ENCODE assay signal across 28 mouse cellular contexts in genomic region chr8:26831790-26832189, GRCm38 (mm10).
DNase-seq lines count a peak whose midpoint lies in the region; ATAC-seq and TF ChIP-seq lines count a peak whose summit lies in the region.
"Had no signal": no experiment of that assay in that cellular context is flagged by ENCODE, and none has a peak within 500 bp of the region (broad histone marks: within the 10 kb centered on the region; RNA-seq: fewer than 3 reads in every experiment).

No protein-coding gene starts in this region.

- no peak for TF ChIP-seq CTCF in gastrocnemius, adult 2 months (IDR thresholded peaks at IDR 0.05)
- TF ChIP-seq CTCF in lung, postnatal 0 days (IDR thresholded peaks at IDR 0.05), result no peak

- no peaks in the 10 kb centered on the region for H3K36me3 ChIP-seq in embryonic facial prominence, embryonic 10.5 days (replicated peaks)
- no peaks in the 10 kb centered on the region for H3K36me3 ChIP-seq in limb, embryonic 12.5 days
- H3K36me3 ChIP-seq in lung, postnatal 0 days (ENCODE audit: insufficient read depth, low read length), result no peaks in the 10 kb centered on the region
- H3K36me3 ChIP-seq: heart, embryonic 13.5 days; limb, embryonic 13.5 days; liver, embryonic 12.5 days; midbrain, embryonic 13.5 days had no signal

- H3K4me3 ChIP-seq in gastrocnemius, adult 2 months, result no peak overlapping the region
- H3K4me3 ChIP-seq in embryonic facial prominence, embryonic 10.5 days, result no peak overlapping the region
- H3K4me3 ChIP-seq in limb, embryonic 12.5 days (replicated peaks), result no peak overlapping the region
- H3K4me3 ChIP-seq in lung, postnatal 0 days (ENCODE audit: low read depth, low read length), result no peak overlapping the region
- H3K4me3 ChIP-seq: erythroblast, embryonic 14.5 days; heart, embryonic 13.5 days; limb, embryonic 13.5 days; liver, embryonic 12.5 days; midbrain, embryonic 13.5 days had no signal

- TF ChIP-seq EP300 in lung, postnatal 0 days (IDR thresholded peaks at IDR 0.05), result no peak

- H3K9me3 ChIP-seq in embryonic facial prominence, embryonic 10.5 days, result no peaks in the 10 kb centered on the region
- no peaks in the 10 kb centered on the region for H3K9me3 ChIP-seq in limb, embryonic 12.5 days
- H3K9me3 ChIP-seq in lung, postnatal 0 days (ENCODE audit: low read length), result no peaks in the 10 kb centered on the region
- H3K9me3 ChIP-seq: heart, embryonic 13.5 days; limb, embryonic 13.5 days; liver, embryonic 12.5 days; midbrain, embryonic 13.5 days had no signal

- H3K4me1 ChIP-seq in embryonic facial prominence, embryonic 10.5 days, result peaks cover 74% of the 10 kb centered on the region
- peaks cover 81% of the 10 kb centered on the region for H3K4me1 ChIP-seq in limb, embryonic 12.5 days (replicated peaks)
- H3K4me1 ChIP-seq in lung, postnatal 0 days (ENCODE audit: insufficient read depth, low read depth, low read length), result peaks cover 4% of the 10 kb centered on the region; the same call in 1 of the 2 replicates

- ATAC-seq in limb, embryonic 12.5 days (ENCODE audit: insufficient number of reproducible peaks, insufficient read depth, low FRiP score, low TSS enrichment, low read depth), result no peak
- ATAC-seq in lung, postnatal 0 days, result no peak
- ATAC-seq: hindbrain, embryonic 16.5 days; liver, embryonic 12.5 days; liver, postnatal 0 days; midbrain, embryonic 13.5 days had no signal

- 0 out of 2 replicates have a peak overlapping the region, but pooled peaks have one; percentile 7 for H3K4me2 ChIP-seq in limb, embryonic 12.5 days
- no peak overlapping the region for H3K4me2 ChIP-seq in lung, postnatal 0 days (replicated peaks; ENCODE audit: low read depth, low read length)
- H3K4me2 ChIP-seq: heart, embryonic 13.5 days; liver, embryonic 12.5 days; midbrain, embryonic 13.5 days had no signal

- no peak overlapping the region for H3K27ac ChIP-seq in gastrocnemius, adult 2 months
- peak overlapping the region; percentile 25; the same call in 1 of the 2 replicates for H3K27ac ChIP-seq in embryonic facial prominence, embryonic 10.5 days (replicated peaks)
- no peak overlapping the region for H3K27ac ChIP-seq in limb, embryonic 12.5 days
- no peak overlapping the region for H3K27ac ChIP-seq in lung, postnatal 0 days (ENCODE audit: low read length)
- H3K27ac ChIP-seq: heart, embryonic 13.5 days; kidney, postnatal 0 days; limb, embryonic 13.5 days; liver, embryonic 12.5 days; macrophage; midbrain, embryonic 13.5 days had no signal

- 76% methylated on average over 6 of the region's 6 CpGs for WGBS in embryonic facial prominence, embryonic 10.5 days
- WGBS in limb, embryonic 12.5 days, result 43% methylated on average over 6 of the region's 6 CpGs
- WGBS in lung, postnatal 0 days, result 62% methylated on average over 6 of the region's 6 CpGs

- intact Hi-C loops in gastrocnemius, adult 2 months (cut with DNase I), result no loop called here

- DNase-seq in gastrocnemius, adult 2 months, result peak; percentile 4
- no peak for DNase-seq in gastrocnemius, postnatal 10 days
- peak; percentile 75 for DNase-seq in 3T3-L1 (ENCODE audit: low read depth, low spot score)
- no peak for DNase-seq in embryonic facial prominence, embryonic 10.5 days (ENCODE audit: low spot score)
- DNase-seq in thymus, postnatal 10 days (ENCODE audit: low spot score in 2 of 2), result no peak
- DNase-seq in lung, postnatal 0 days (ENCODE audit: low spot score), result no peak
- DNase-seq in urinary bladder, postnatal 14 days (ENCODE audit: low spot score), result no peak
- DNase-seq: adrenal gland, postnatal 25 days; B cell, adult 2 months; cerebellum, adult 2 months; cerebellum, postnatal 25 days; heart, postnatal 10 days; kidney, adult 8-10 months; kidney, postnatal 4 days; layer of hippocampus, postnatal 36 days; liver, postnatal 0 days; right cerebral cortex, postnatal 14 days; thymus, adult 2 months; thymus, postnatal 4 days had no signal

- H3K9ac ChIP-seq in limb, embryonic 12.5 days (replicated peaks), result no peak overlapping the region
- H3K9ac ChIP-seq in lung, postnatal 0 days (replicated peaks; ENCODE audit: low read depth), result no peak overlapping the region
- H3K9ac ChIP-seq: heart, embryonic 13.5 days; limb, embryonic 13.5 days; liver, embryonic 12.5 days; liver, postnatal 0 days; midbrain, embryonic 13.5 days had no signal

- peaks cover 27% of the 10 kb centered on the region for H3K27me3 ChIP-seq in embryonic facial prominence, embryonic 10.5 days (replicated peaks; ENCODE audit: low read depth, poor library complexity, severe bottlenecking)
- H3K27me3 ChIP-seq in limb, embryonic 12.5 days, result peaks cover 42% of the 10 kb centered on the region
- H3K27me3 ChIP-seq in lung, postnatal 0 days (replicated peaks; ENCODE audit: insufficient read depth, low read length), result no peaks in the 10 kb centered on the region
- H3K27me3 ChIP-seq: liver, embryonic 12.5 days; midbrain, embryonic 13.5 days had no signal

Comparison
In these comparisons a context has a peak if more than half of its experiments do, and no peak if none do; other contexts are left out.
1. DNase-seq: peak in gastrocnemius, adult 2 months (single experiment) and 3T3-L1 (single experiment); none in gastrocnemius, postnatal 10 days (single experiment), embryonic facial prominence, embryonic 10.5 days (single experiment), thymus, postnatal 10 days (0 of 2), lung, postnatal 0 days (single experiment) and urinary bladder, postnatal 14 days (single experiment).